ENCODE assay signal across 11 mouse cellular contexts in genomic region chr12:108432578-108432977, GRCm38 (mm10).
A peak's percentile ranks its signal among the peaks of the same experiment; 100 is the strongest.
DNase-seq lines count a peak whose midpoint lies in the region; ATAC-seq lines count a peak whose summit lies in the region.
"Had no signal": no experiment of that assay in that cellular context is flagged by ENCODE, and none has a peak within 500 bp of the region (broad histone marks: within the 10 kb centered on the region; RNA-seq: fewer than 3 reads in every experiment).

No protein-coding gene starts in this region.

- no peak overlapping the region for H3K4me3 ChIP-seq in hindbrain, embryonic 10.5 days
- no peak overlapping the region for H3K4me3 ChIP-seq in hindbrain, embryonic 11.5 days (ENCODE audit: low read depth, low read length)
- no peak overlapping the region for H3K4me3 ChIP-seq in midbrain, embryonic 13.5 days (replicated peaks)
- no peak overlapping the region for H3K4me3 ChIP-seq in kidney, embryonic 16.5 days (ENCODE audit: low read length)
- H3K4me3 ChIP-seq: heart, adult 2 months; intestine, embryonic 15.5 days had no signal

- H3K27ac ChIP-seq in hindbrain, embryonic 10.5 days: peak overlapping the region; percentile 77
- no peak overlapping the region for H3K27ac ChIP-seq in hindbrain, embryonic 11.5 days (ENCODE audit: low read depth, low read length)
- peak overlapping the region; percentile 61; the same call in 1 of the 2 replicates for H3K27ac ChIP-seq in midbrain, embryonic 13.5 days
- H3K27ac ChIP-seq in kidney, embryonic 16.5 days (ENCODE audit: low read length): no peak overlapping the region
- H3K27ac ChIP-seq: heart, adult 2 months; intestine, embryonic 15.5 days had no signal

- no peak overlapping the region for H3K9ac ChIP-seq in hindbrain, embryonic 11.5 days (ENCODE audit: low read depth, low read length)
- H3K9ac ChIP-seq in midbrain, embryonic 13.5 days (replicated peaks): no peak overlapping the region
- no peak overlapping the region for H3K9ac ChIP-seq in kidney, embryonic 16.5 days (replicated peaks; ENCODE audit: low read length)
- H3K9ac ChIP-seq: intestine, embryonic 15.5 days; lung, embryonic 14.5 days had no signal

- no peaks in the 10 kb centered on the region for H3K27me3 ChIP-seq in hindbrain, embryonic 10.5 days (ENCODE audit: insufficient read depth, poor library complexity, severe bottlenecking)
- no peaks in the 10 kb centered on the region for H3K27me3 ChIP-seq in hindbrain, embryonic 11.5 days (ENCODE audit: control insufficient read depth, insufficient read depth, low read length)
- no peaks in the 10 kb centered on the region for H3K27me3 ChIP-seq in midbrain, embryonic 13.5 days
- no peaks in the 10 kb centered on the region for H3K27me3 ChIP-seq in kidney, embryonic 16.5 days (ENCODE audit: insufficient read depth, low read length)
- H3K27me3 ChIP-seq: intestine, embryonic 15.5 days had no signal

- peaks cover 74% of the 10 kb centered on the region for H3K4me1 ChIP-seq in hindbrain, embryonic 10.5 days (replicated peaks)
- H3K4me1 ChIP-seq in hindbrain, embryonic 11.5 days (replicated peaks; ENCODE audit: control insufficient read depth, insufficient read depth, low read length): peaks cover 7% of the 10 kb centered on the region
- peaks cover 56% of the 10 kb centered on the region for H3K4me1 ChIP-seq in midbrain, embryonic 13.5 days (replicated peaks)
- H3K4me1 ChIP-seq in kidney, embryonic 16.5 days (ENCODE audit: insufficient read depth, low read length): peaks cover 21% of the 10 kb centered on the region

- WGBS in hindbrain, embryonic 10.5 days: 66% methylated on average over 5 of the region's 5 CpGs
- WGBS in hindbrain, embryonic 11.5 days: 69% methylated on average over 5 of the region's 5 CpGs
- WGBS in midbrain, embryonic 13.5 days: 62% methylated on average over 5 of the region's 5 CpGs
- 83% methylated on average over 5 of the region's 5 CpGs for WGBS in kidney, embryonic 16.5 days

- peaks cover 7% of the 10 kb centered on the region; the same call in 1 of the 2 replicates for H3K36me3 ChIP-seq in hindbrain, embryonic 10.5 days
- no peaks in the 10 kb centered on the region for H3K36me3 ChIP-seq in hindbrain, embryonic 11.5 days (ENCODE audit: control insufficient read depth, insufficient read depth, low read length)
- H3K36me3 ChIP-seq in midbrain, embryonic 13.5 days: no peaks in the 10 kb centered on the region
- H3K36me3 ChIP-seq in kidney, embryonic 16.5 days (ENCODE audit: insufficient read depth, low read length): no peaks in the 10 kb centered on the region
- H3K36me3 ChIP-seq: intestine, embryonic 15.5 days had no signal

- no peaks in the 10 kb centered on the region for H3K9me3 ChIP-seq in hindbrain, embryonic 10.5 days
- no peaks in the 10 kb centered on the region for H3K9me3 ChIP-seq in hindbrain, embryonic 11.5 days (ENCODE audit: control insufficient read depth, low read length)
- no peaks in the 10 kb centered on the region for H3K9me3 ChIP-seq in midbrain, embryonic 13.5 days
- H3K9me3 ChIP-seq in kidney, embryonic 16.5 days (ENCODE audit: low read length): no peaks in the 10 kb centered on the region
- H3K9me3 ChIP-seq: intestine, embryonic 15.5 days had no signal

- no peak for DNase-seq in hindbrain, embryonic 10.5 days (ENCODE audit: low spot score)
- no peak for DNase-seq in hindbrain, embryonic 11.5 days (ENCODE audit: low spot score)
- peak; percentile 91 for DNase-seq in brain, adult 2 months (ENCODE audit: low read depth, low spot score)
- DNase-seq in cerebellum, postnatal 36 days: peak; percentile 68 to 72
- no peak for DNase-seq in urinary bladder, postnatal 25 days (ENCODE audit: low spot score)
- no peak for DNase-seq in kidney, postnatal 36 days
- DNase-seq: heart, adult 2 months had no signal

- no peak for ATAC-seq in hindbrain, embryonic 11.5 days (ENCODE audit: low FRiP score)
- ATAC-seq in midbrain, embryonic 13.5 days: peak; percentile 5; the same call in 1 of the 2 replicates
- no peak for ATAC-seq in kidney, embryonic 16.5 days (ENCODE audit: low FRiP score, low TSS enrichment)
- ATAC-seq: intestine, embryonic 15.5 days had no signal

- no peak overlapping the region for H3K4me2 ChIP-seq in hindbrain, embryonic 11.5 days (replicated peaks; ENCODE audit: low read depth, low read length)
- H3K4me2 ChIP-seq in midbrain, embryonic 13.5 days (replicated peaks): no peak overlapping the region
- no peak overlapping the region for H3K4me2 ChIP-seq in kidney, embryonic 16.5 days (replicated peaks; ENCODE audit: low read depth, low read length)
- H3K4me2 ChIP-seq: intestine, embryonic 15.5 days; lung, embryonic 14.5 days had no signal

Comparison
In these comparisons a context has a peak if more than half of its experiments do, and no peak if none do; other contexts are left out.
1. H3K27ac ChIP-seq: peak in hindbrain, embryonic 10.5 days (single experiment) and midbrain, embryonic 13.5 days (single experiment); none in hindbrain, embryonic 11.5 days (single experiment) and kidney, embryonic 16.5 days (single experiment).
2. DNase-seq: peak in brain, adult 2 months (single experiment) and cerebellum, postnatal 36 days (2 of 2); none in hindbrain, embryonic 10.5 days (single experiment), hindbrain, embryonic 11.5 days (single experiment), urinary bladder, postnatal 25 days (single experiment) and kidney, postnatal 36 days (0 of 2).